Mouse (Mus musculus) sigmoid colon, adult 10 weeks (tissue): ENCODE data around the gene Llph. TPM values are rescaled to one million over a fixed set of nuclear protein-coding genes. Genes with fewer than 3 reads are reported as not detected.

Experiments
- polyA plus RNA-seq: library from polyadenylated mRNA; stranded (reverse); fragments of 350-450 nt; fragmentation: Illumina TruSeq; extraction: RNeasy Lipid Tissue Mini Kit (QIAGEN cat#74804); gene quantifications from one replicate; pipeline ENCODE4 v1.2.3, GENCODE M21; 2014; ENCODE audit warnings: low read depth, low replicate concordance

The Llph gene
- polyA plus RNA-seq = 18.8 TPM

DNA sequence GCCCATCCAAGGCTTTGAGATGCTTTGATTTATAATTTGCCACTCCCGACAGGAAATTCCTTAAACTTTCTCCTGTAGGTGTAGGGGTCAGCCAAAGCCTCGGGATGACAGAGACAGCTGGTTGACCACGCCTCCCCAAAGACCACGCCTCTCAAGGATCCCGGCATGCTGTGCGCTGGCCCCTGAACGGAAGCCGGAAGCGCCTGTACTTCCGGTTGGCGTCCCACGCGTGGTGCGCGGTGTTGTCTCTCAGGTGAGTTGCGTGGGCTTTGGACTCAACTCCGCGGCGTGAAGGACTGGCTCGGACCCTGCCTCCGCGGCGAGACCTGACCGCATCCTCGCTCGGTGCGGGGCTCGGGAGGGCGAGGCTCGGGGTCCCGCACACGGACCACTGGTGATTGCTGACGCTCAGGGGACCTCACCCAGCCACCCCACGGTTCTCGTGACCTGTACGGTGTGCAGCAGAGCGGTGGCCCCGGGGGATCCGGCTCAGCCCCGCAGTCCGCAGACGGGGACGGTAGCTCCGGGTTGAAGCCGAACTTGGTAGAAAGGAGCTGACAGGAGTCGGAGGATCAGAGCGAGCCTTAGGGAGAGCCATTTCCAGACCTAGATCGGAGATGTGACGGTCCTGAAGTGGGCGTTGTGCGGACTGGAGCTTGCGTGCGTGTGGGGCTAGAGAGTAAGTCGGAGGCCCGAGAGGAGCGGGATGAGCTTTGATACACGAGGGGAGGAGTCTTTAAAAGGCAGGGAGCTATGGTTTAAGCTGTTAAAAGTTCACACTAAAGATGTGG is at the start of gene Llph:
Gene Llph, plus strand, starts transcription at position 200 of the 791 bp plus-strand sequence.

DNA sequence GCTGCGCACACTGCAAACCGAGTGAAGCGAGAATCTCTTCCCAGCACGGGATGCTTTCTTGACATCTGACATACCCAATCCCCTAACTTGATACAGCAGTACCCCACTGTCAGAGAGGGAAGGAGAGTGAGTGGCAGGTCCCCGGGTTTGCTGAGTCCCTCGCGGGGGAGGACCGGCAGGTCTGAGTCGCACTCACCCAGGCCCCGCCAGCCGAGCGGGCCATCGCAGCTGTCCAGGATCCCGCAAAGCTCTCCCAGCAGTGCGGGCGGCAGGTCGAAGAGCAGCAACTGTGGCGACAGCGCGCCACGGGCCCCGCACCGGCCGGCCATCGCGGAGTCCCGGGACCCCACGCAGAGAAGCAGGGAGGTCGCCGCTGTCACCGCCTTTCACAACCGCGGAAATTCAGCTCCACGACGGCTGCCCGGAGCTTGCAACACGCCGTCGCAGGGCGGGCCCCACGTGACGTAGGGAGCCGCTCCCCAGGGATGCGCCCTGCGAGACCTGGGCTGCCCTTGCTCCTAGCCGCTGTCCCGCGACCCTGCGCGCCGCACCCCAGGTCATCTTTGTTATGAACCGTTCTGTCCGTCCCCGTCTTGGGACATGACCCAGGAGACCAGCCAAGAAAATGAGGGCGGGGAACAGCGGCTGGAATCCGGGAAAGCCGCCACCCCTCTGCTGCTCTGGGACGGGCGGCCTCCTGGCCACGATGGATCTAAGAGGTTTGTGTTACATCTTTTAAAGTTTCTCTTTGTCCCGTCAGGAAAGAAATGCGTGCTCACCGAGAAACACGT is 25.5 kb upstream of the Llph start, which contains the start of gene Tmbim4:
Gene Tmbim4, plus strand, starts transcription at position 460 of the 791 bp plus-strand sequence.

DNA sequence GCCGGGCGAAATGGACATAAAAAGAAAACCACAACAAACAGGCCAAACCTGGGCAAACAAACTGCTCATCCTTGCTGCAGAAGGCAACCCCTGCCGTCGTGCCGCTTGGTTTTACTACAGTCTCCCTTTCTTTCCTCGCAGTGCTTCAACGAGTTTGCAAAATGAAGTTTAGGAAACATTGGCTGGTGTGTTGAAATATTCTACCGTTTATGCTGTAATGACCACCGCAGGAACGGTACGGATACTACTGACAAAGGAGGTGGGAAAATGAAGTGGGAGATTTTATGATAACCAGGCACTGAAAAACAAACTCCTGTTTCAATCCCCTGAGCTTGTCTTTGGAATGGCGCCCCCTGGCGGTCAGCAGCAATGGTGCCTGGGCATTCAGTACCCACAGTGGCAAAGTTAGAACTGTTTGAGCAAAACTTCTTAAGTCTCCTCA is 24.9 kb upstream of the Llph start, which contains the start of gene Irak3:
Gene Irak3, minus strand, starts transcription at position 170 of the 442 bp plus-strand sequence.

Other genes starting within 250 kb of the Llph start
- gene Helb, start 114.1 kb upstream of the Llph start, polyA plus RNA-seq = 20.6 TPM
- 239 TPM for gene Tmbim4, start 25.5 kb upstream of the Llph start, polyA plus RNA-seq
- 9.2 TPM for gene Irak3, start 24.9 kb upstream of the Llph start, polyA plus RNA-seq
- gene Hmga2, start 249.4 kb downstream of the Llph start, polyA plus RNA-seq = 30.0 TPM